In the genomic region with DNA sequence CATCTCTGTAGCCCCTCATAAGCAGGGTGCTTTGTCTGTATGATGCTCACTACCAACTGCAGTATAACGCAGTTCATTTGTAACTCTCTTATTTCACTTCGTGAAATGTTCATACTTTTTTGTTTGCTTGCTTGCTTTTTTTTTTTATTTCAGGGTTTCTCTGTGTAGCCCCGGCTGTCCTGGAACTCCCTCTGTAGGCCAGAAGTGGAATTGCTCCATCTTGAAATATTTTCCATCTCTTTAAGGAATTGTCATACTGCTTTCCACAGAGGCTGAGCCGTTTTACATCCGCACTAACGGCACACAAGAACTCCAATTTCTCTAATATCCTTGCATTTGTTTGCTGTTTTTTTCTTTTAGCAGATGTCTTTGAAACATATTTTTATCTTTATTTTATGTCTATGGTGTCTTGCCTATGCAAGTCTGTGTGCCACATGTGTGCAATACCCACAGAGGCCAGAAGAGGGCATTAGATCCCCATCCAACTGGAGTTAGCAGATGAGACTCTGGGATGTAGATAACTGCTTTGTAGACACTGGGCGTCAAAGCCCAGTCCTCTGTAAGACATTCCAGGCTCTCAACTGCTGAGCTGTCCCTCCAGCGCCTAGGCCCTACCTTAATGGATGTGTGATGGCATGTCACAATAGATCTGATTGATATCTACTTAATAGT, we compare ENCODE assay signal across 10 mouse cellular contexts. TPM values are rescaled to one million over a fixed set of nuclear protein-coding genes. Genes with fewer than 3 reads are reported as not detected.
A peak's percentile ranks its signal among the peaks of the same experiment; 100 is the strongest.
DNase-seq lines count a peak whose midpoint lies in the region; ATAC-seq lines count a peak whose summit lies in the region.
"Had no signal": no experiment of that assay in that cellular context is flagged by ENCODE, and none has a peak within 500 bp of the region (broad histone marks: within the 10 kb centered on the region; RNA-seq: fewer than 3 reads in every experiment).

No protein-coding gene starts in this region.

- H3K4me2 ChIP-seq in hindbrain, embryonic 11.5 days (replicated peaks; ENCODE audit: low read depth, low read length), result no peak overlapping the region
- H3K4me2 ChIP-seq in hindbrain, embryonic 16.5 days (ENCODE audit: low read length), result no peak overlapping the region
- H3K4me2 ChIP-seq in neural tube, embryonic 11.5 days (ENCODE audit: low read depth), result no peak overlapping the region
- no peak overlapping the region for H3K4me2 ChIP-seq in intestine, embryonic 16.5 days (ENCODE audit: low read depth, low read length)

- H3K36me3 ChIP-seq in hindbrain, embryonic 11.5 days (ENCODE audit: control insufficient read depth, insufficient read depth, low read length), result no peaks in the 10 kb centered on the region
- no peaks in the 10 kb centered on the region for H3K36me3 ChIP-seq in hindbrain, embryonic 16.5 days (ENCODE audit: control insufficient read depth, insufficient read depth, low read length)
- H3K36me3 ChIP-seq in neural tube, embryonic 11.5 days (ENCODE audit: control insufficient read depth, insufficient read depth, low read length), result no peaks in the 10 kb centered on the region
- H3K36me3 ChIP-seq in intestine, embryonic 16.5 days (ENCODE audit: control insufficient read depth, insufficient read depth, low read length), result no peaks in the 10 kb centered on the region

- no peak for ATAC-seq in hindbrain, embryonic 11.5 days (ENCODE audit: low FRiP score)
- no peak for ATAC-seq in hindbrain, embryonic 16.5 days
- ATAC-seq in neural tube, embryonic 11.5 days (ENCODE audit: insufficient read depth, low FRiP score, low TSS enrichment), result no peak
- no peak for ATAC-seq in intestine, embryonic 16.5 days

- no peak overlapping the region for H3K4me3 ChIP-seq in hindbrain, embryonic 11.5 days (ENCODE audit: low read depth, low read length)
- H3K4me3 ChIP-seq in hindbrain, embryonic 16.5 days (ENCODE audit: low read length), result no peak overlapping the region
- H3K4me3 ChIP-seq in neural tube, embryonic 11.5 days (ENCODE audit: low read depth, low read length), result no peak overlapping the region
- no peak overlapping the region for H3K4me3 ChIP-seq in intestine, embryonic 16.5 days (ENCODE audit: low read length)

- 79% methylated on average over 8 of the region's 8 CpGs for WGBS in hindbrain, embryonic 11.5 days
- 80% methylated on average over 8 of the region's 8 CpGs for WGBS in hindbrain, embryonic 16.5 days
- WGBS in neural tube, embryonic 11.5 days, result 79% methylated on average over 8 of the region's 8 CpGs
- WGBS in intestine, embryonic 16.5 days, result 73% methylated on average over 8 of the region's 8 CpGs

- H3K27me3 ChIP-seq in hindbrain, embryonic 11.5 days (ENCODE audit: control insufficient read depth, insufficient read depth, low read length), result no peaks in the 10 kb centered on the region
- H3K27me3 ChIP-seq in hindbrain, embryonic 16.5 days (replicated peaks; ENCODE audit: control insufficient read depth, insufficient read depth, low read length), result no peaks in the 10 kb centered on the region
- H3K27me3 ChIP-seq in neural tube, embryonic 11.5 days (ENCODE audit: control insufficient read depth, insufficient read depth, low read length), result no peaks in the 10 kb centered on the region
- no peaks in the 10 kb centered on the region for H3K27me3 ChIP-seq in intestine, embryonic 16.5 days (replicated peaks; ENCODE audit: control insufficient read depth, insufficient read depth, low read length)

- no peaks in the 10 kb centered on the region for H3K9me3 ChIP-seq in hindbrain, embryonic 11.5 days (ENCODE audit: control insufficient read depth, low read length)
- no peaks in the 10 kb centered on the region for H3K9me3 ChIP-seq in hindbrain, embryonic 16.5 days (ENCODE audit: control insufficient read depth, low read length)
- H3K9me3 ChIP-seq in neural tube, embryonic 11.5 days (ENCODE audit: control insufficient read depth, low read length), result 0 out of 2 replicates have a peak, but pooled peaks cover 3% of the 10 kb centered on the region
- H3K9me3 ChIP-seq in intestine, embryonic 16.5 days (ENCODE audit: control insufficient read depth, low read length), result no peaks in the 10 kb centered on the region

- DNase-seq in hindbrain, embryonic 11.5 days (ENCODE audit: low spot score), result peak; percentile 24
- DNase-seq in spleen, adult 12 weeks (ENCODE audit: low spot score), result peak; percentile 8
- DNase-seq in spleen, postnatal 36 days (ENCODE audit: low spot score in 2 of 2), result no peak
- peak; percentile 38 for DNase-seq in c-Kit-positive CD71-positive TER-119-positive erythroid progenitor cells, embryonic 14.5 days (ENCODE audit: low spot score)
- DNase-seq in neural tube, embryonic 11.5 days (ENCODE audit: low spot score), result peak; percentile 31
- no peak for DNase-seq in adrenal gland, adult 8-10 months

- H3K4me1 ChIP-seq in hindbrain, embryonic 11.5 days (replicated peaks; ENCODE audit: control insufficient read depth, insufficient read depth, low read length), result no peaks in the 10 kb centered on the region
- no peaks in the 10 kb centered on the region for H3K4me1 ChIP-seq in hindbrain, embryonic 16.5 days (ENCODE audit: control insufficient read depth, insufficient read depth, low read depth, low read length)
- H3K4me1 ChIP-seq in neural tube, embryonic 11.5 days (ENCODE audit: control insufficient read depth, insufficient read depth, low read length), result no peaks in the 10 kb centered on the region
- H3K4me1 ChIP-seq in intestine, embryonic 16.5 days (ENCODE audit: control insufficient read depth, insufficient read depth, low read length), result no peaks in the 10 kb centered on the region

- H3K9ac ChIP-seq in hindbrain, embryonic 11.5 days (ENCODE audit: low read depth, low read length), result no peak overlapping the region
- no peak overlapping the region for H3K9ac ChIP-seq in hindbrain, embryonic 16.5 days (ENCODE audit: low read depth, low read length)
- H3K9ac ChIP-seq in neural tube, embryonic 11.5 days (ENCODE audit: low read length), result no peak overlapping the region
- no peak overlapping the region for H3K9ac ChIP-seq in intestine, embryonic 16.5 days (ENCODE audit: low read depth, low read length)

- H3K27ac ChIP-seq in hindbrain, embryonic 11.5 days (ENCODE audit: low read depth, low read length), result no peak overlapping the region
- no peak overlapping the region for H3K27ac ChIP-seq in hindbrain, embryonic 16.5 days (ENCODE audit: low read depth, low read length)
- no peak overlapping the region for H3K27ac ChIP-seq in neural tube, embryonic 11.5 days (ENCODE audit: low read depth, low read length)
- no peak overlapping the region for H3K27ac ChIP-seq in intestine, embryonic 16.5 days (ENCODE audit: low read length)

RNA-seq across cellular contexts. Expression of a gene that starts 13.6 kb away (rescaled TPM):
- polyA plus RNA-seq in hindbrain, embryonic 11.5 days (2014; fragmentation: Nextera tagmentation; extraction: Ambion mirVana), result not detected in 2 replicates
- polyA plus RNA-seq in hindbrain, embryonic 16.5 days (2015; fragmentation: Nextera tagmentation; extraction: Ambion mirVana), result not detected in 2 replicates
- polyA plus RNA-seq in neural tube, embryonic 11.5 days (2014; fragmentation: Nextera tagmentation; extraction: Ambion mirVana), result not detected in 2 replicates
- not detected in 2 replicates for polyA plus RNA-seq in intestine, embryonic 16.5 days (2015; fragmentation: Nextera tagmentation; extraction: Ambion mirVana)
- not detected for total RNA-seq in adrenal gland, adult 8-10 months (2022)
- total RNA-seq: layer of hippocampus, postnatal 25 days; neutrophil, adult 5-6 weeks had no signal

RNA-seq across cellular contexts. Expression of a gene that starts 46.1 kb away (rescaled TPM):
- polyA plus RNA-seq in hindbrain, embryonic 11.5 days (2014; fragmentation: Nextera tagmentation; extraction: Ambion mirVana), result 0.17 and 0.57 TPM in 2 replicates
- polyA plus RNA-seq in hindbrain, embryonic 16.5 days (2015; fragmentation: Nextera tagmentation; extraction: Ambion mirVana), result 1.4 and 2.9 TPM in 2 replicates
- 0.13 and 0.24 TPM in 2 replicates for polyA plus RNA-seq in neural tube, embryonic 11.5 days (2014; fragmentation: Nextera tagmentation; extraction: Ambion mirVana)
- 0.45 and 0.72 TPM in 2 replicates for polyA plus RNA-seq in intestine, embryonic 16.5 days (2015; fragmentation: Nextera tagmentation; extraction: Ambion mirVana)
- total RNA-seq in adrenal gland, adult 8-10 months (2022), result 1 to 10 TPM; 3.7 to 9.9 (median 6.3) TPM

Comparison
In these comparisons a context has a peak if more than half of its experiments do, and no peak if none do; other contexts are left out.
1. DNase-seq: peak in hindbrain, embryonic 11.5 days (single experiment), spleen, adult 12 weeks (single experiment), c-Kit-positive CD71-positive TER-119-positive erythroid progenitor cells, embryonic 14.5 days (single experiment) and neural tube, embryonic 11.5 days (single experiment); none in spleen, postnatal 36 days (0 of 2) and adrenal gland, adult 8-10 months (single experiment).